Mouse (Mus musculus): ENCODE measurements around the gene Tfr2. TPM values are rescaled to one million over a fixed set of nuclear protein-coding genes. Genes with fewer than 3 reads are reported as not detected.

Gene Tfr2
- polyA plus RNA-seq, 2 experiments = 1.3 to 2.1 TPM

DNA sequence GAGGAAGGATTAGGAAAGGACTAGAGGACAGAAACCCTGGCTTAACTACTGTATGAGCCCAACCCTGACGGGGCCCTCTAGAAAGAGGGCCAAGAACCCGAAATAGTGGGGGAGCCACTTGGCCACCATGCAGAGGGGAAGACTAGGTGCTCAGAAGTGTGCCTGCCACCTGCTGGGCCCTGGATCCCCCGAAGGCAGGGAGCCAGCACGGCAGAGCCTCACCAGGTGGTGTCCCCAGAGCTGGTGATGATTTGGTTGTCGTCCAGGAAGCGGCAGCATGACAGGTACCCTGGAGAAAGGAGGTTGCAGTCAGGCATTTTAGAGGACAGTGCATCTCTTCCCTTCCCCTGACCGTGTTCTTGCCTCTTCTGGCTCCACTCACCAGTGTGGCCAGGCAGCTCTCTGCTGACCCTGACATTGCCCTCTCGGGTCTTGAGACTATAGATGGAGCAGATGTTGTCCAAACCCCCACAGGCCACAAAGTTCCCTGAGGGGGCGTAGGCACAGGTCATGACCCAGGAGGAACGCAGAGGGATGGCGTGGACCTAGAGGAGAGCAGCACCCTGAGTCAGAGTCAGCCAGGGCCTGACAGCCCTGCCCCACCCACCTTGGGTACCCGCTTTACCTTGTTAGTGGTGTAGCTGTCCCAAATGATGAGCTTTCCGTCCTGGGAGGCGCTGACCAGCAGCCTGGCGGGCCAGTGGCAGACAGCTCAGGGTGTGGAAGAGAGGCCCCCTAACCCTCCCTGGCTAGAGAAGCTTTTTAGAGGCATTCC lies 40.2 kb upstream of the Tfr2 start:
- Histone ChIP-seq H3K9ac (ENCODE audit: low read depth, low read length, severe bottlenecking) (no peak overlapping the region), H3K4me3 (replicated peaks; ENCODE audit: low read length) (no peak overlapping the region), H3K27me3 (ENCODE audit: control insufficient read depth, insufficient read depth, low read length) (no peaks in the 10 kb centered on the region), H3K9me3 (ENCODE audit: control insufficient read depth, low read length) (no peaks in the 10 kb centered on the region), H3K27ac (replicated peaks; ENCODE audit: low read depth, low read length) (peak overlapping the region; percentile 89; the same call in 1 of the 2 replicates), H3K4me2 (replicated peaks; ENCODE audit: low read depth, low read length, severe bottlenecking) (peak overlapping the region; percentile 93), H3K4me1 (ENCODE audit: control insufficient read depth, insufficient read depth, low read length) (peaks cover 7% of the 10 kb centered on the region; the same call in 1 of the 2 replicates), H3K36me3 (ENCODE audit: control insufficient read depth, insufficient read depth, low read length) (peaks cover 58% of the 10 kb centered on the region)
- no peak for TF ChIP-seq POLR2A (IDR thresholded peaks at IDR 0.05; ENCODE audit: borderline replicate concordance, extremely low read depth, insufficient read depth, insufficient read length)
- ATAC-seq (ENCODE audit: low FRiP score, low read depth) = no peak
- DNase-seq (ENCODE audit: low spot score) = no peak
- WGBS = 68% methylated on average over 15 of the region's 15 CpGs

DNA sequence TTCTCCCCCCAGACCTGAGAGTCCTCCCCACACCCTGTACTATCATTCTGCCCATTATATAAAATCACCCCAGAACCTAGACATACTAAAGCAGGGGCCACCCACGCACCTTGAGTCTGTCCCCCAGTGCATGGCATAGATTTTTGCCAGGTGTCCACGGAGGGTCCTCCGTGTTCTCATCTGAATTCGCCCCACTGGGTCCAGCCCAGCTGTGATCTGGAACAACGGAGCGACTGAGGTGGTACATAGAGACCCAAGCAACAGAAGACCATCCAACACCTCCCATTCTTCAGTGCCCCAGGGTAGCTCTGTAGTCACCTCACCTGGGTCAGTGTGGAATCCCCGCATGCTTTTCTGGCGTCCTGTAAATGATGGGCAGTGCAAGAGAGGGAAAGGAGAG lies 39.6 kb upstream of the Tfr2 start:
- H3K4me3 ChIP-seq (replicated peaks; ENCODE audit: low read length) = peak overlapping the region; percentile 83
- H3K9me3 ChIP-seq (ENCODE audit: control insufficient read depth, low read length) = no peaks in the 10 kb centered on the region
- H3K4me2 ChIP-seq (replicated peaks; ENCODE audit: low read depth, low read length, severe bottlenecking) = peak overlapping the region; percentile 93
- ATAC-seq (ENCODE audit: low FRiP score, low read depth) (no peak), DNase-seq (ENCODE audit: low spot score) (no peak)
- peaks cover 7% of the 10 kb centered on the region; the same call in 1 of the 2 replicates for H3K4me1 ChIP-seq (ENCODE audit: control insufficient read depth, insufficient read depth, low read length)
- no peak for TF ChIP-seq POLR2A (IDR thresholded peaks at IDR 0.05; ENCODE audit: borderline replicate concordance, extremely low read depth, insufficient read depth, insufficient read length)
- H3K9ac ChIP-seq (ENCODE audit: low read depth, low read length, severe bottlenecking) = peak overlapping the region; percentile 84
- WGBS = 75% methylated on average over 8 of the region's 8 CpGs
- H3K27ac ChIP-seq (replicated peaks; ENCODE audit: low read depth, low read length) = peak overlapping the region; percentile 89; the same call in 1 of the 2 replicates
- no peaks in the 10 kb centered on the region for H3K27me3 ChIP-seq (ENCODE audit: control insufficient read depth, insufficient read depth, low read length)
- H3K36me3 ChIP-seq (ENCODE audit: control insufficient read depth, insufficient read depth, low read length) = peaks cover 51% of the 10 kb centered on the region

DNA sequence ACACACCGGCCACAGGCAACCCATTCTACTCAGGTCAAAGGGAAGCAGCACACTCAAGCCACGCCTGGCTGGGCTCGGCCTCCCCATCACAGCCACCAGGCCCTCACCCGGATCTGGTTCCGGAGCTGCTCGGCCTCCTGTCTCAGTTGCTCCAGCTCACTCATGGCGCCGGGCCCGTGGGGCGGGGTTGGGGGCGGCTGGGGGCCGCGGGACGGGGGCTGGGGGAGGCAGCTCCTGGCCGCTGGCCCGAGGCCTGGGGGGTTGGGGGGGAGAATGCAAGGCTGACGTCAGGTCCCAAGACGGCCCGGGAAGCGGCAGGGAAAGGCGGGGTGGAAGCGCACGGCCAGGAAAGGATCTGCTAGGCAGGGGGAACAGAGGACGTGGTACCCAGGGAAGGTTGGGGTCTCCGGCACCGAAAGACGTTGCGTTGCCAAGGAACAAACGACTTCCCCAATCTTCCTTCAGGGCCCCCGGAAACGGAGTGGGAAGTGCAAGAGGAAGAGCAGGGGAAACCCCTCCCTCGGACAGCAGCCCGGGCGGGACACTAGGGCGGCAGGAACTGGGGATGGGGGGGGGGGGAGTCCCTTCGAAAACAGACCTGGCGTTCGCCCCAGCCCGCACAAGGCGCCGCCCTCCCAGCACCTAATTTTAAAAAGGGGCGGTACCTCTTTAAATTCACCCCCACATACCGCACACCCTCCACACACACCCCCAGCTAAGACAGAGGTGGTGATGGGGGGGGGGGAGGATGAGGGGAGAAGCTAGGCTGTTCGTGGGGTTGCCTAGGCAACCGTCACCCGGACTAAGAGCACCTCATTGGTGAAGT lies 38.8 kb upstream of the Tfr2 start:
- peak overlapping the region; percentile 93 for H3K4me2 ChIP-seq (replicated peaks; ENCODE audit: low read depth, low read length, severe bottlenecking)
- peaks cover 44% of the 10 kb centered on the region for H3K36me3 ChIP-seq (ENCODE audit: control insufficient read depth, insufficient read depth, low read length)
- H3K9ac ChIP-seq (ENCODE audit: low read depth, low read length, severe bottlenecking) = peak overlapping the region; percentile 84
- H3K9me3 ChIP-seq (ENCODE audit: control insufficient read depth, low read length) = no peaks in the 10 kb centered on the region
- peak overlapping the region; percentile 89 for H3K27ac ChIP-seq (replicated peaks; ENCODE audit: low read depth, low read length)
- peak overlapping the region; percentile 83 for H3K4me3 ChIP-seq (replicated peaks; ENCODE audit: low read length)
- peaks cover 7% of the 10 kb centered on the region; the same call in 1 of the 2 replicates for H3K4me1 ChIP-seq (ENCODE audit: control insufficient read depth, insufficient read depth, low read length)
- ATAC-seq (ENCODE audit: low FRiP score, low read depth) (peak; percentile 48), DNase-seq (ENCODE audit: low spot score) (peak; percentile 85)
- TF ChIP-seq POLR2A (IDR thresholded peaks at IDR 0.05; ENCODE audit: borderline replicate concordance, extremely low read depth, insufficient read depth, insufficient read length) = no peak
- WGBS = under 1% methylated on average over 40 of the region's 46 CpGs
- H3K27me3 ChIP-seq (ENCODE audit: control insufficient read depth, insufficient read depth, low read length) = no peaks in the 10 kb centered on the region

DNA sequence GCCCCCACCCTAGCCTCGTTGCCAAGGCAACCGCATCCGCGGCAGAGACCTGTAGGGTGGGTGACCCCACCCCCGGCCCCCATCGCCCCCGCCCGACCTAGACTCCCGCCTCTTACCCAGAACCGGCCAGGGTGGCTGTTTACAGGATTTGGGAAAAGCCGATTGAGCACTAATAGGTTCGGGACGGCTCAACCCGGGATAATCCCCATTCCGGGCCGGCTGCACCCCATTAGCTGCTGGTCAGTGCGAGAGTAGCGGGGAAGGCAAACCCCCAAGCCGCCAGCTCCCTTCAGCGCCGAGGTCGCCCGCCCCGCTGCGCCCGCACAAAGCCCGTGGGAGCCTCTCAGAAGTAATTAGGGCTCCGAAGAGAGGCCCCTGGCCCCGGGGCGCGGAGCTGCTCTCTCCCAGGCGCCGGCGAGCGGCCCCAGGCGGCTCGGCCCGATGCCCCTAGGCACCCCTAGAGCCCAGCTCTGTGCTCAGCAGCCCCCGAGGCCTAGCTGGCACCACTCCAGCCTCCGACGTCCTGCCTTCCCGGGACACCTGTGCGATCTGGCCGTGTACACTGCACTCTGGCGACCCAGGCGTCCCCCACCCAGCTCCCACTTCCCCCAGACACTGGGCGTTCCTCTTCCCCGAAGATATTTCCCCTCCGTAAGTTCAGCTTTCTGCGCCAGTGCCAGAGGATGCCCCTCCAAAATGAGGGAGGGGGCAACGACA lies 38.1 kb upstream of the Tfr2 start:
- Histone ChIP-seq H3K4me2 (replicated peaks; ENCODE audit: low read depth, low read length, severe bottlenecking) (peak overlapping the region; percentile 93), H3K9ac (ENCODE audit: low read depth, low read length, severe bottlenecking) (peak overlapping the region; percentile 84), H3K27ac (replicated peaks; ENCODE audit: low read depth, low read length) (peak overlapping the region; percentile 89), H3K36me3 (ENCODE audit: control insufficient read depth, insufficient read depth, low read length) (peaks cover 37% of the 10 kb centered on the region), H3K4me1 (ENCODE audit: control insufficient read depth, insufficient read depth, low read length) (peaks cover 7% of the 10 kb centered on the region; the same call in 1 of the 2 replicates), H3K4me3 (replicated peaks; ENCODE audit: low read length) (peak overlapping the region; percentile 83), H3K27me3 (ENCODE audit: control insufficient read depth, insufficient read depth, low read length) (no peaks in the 10 kb centered on the region), H3K9me3 (ENCODE audit: control insufficient read depth, low read length) (no peaks in the 10 kb centered on the region)
- no peak for TF ChIP-seq POLR2A (IDR thresholded peaks at IDR 0.05; ENCODE audit: borderline replicate concordance, extremely low read depth, insufficient read depth, insufficient read length)
- DNase-seq (ENCODE audit: low spot score) (peak; percentile 46), ATAC-seq (ENCODE audit: low FRiP score, low read depth) (no peak)
- whole genome bisulfite sequencing = under 1% methylated on average over 47 of the region's 51 CpGs

Data from limb, embryonic 14.5 days (tissue).